Mouse (Mus musculus): ENCODE results near the gene Rad51. TPM values are rescaled to one million over a fixed set of nuclear protein-coding genes. Genes with fewer than 3 reads are reported as not detected.

Rad51 gene
- 1 to 10 TPM in 1 of 2 experiments, under 1 TPM in 1; 0.61 to 1.6 TPM for total RNA-seq (2021)
- long read RNA-seq, experiment 1, partial matches to known transcripts = 0 of 2 reads
- long read RNA-seq, experiment 1, other reads (novel, unspliced or antisense) = 2 of 2 reads
- long read RNA-seq, experiment 2, partial matches to known transcripts = 0 of 1 reads
- long read RNA-seq, experiment 2, other reads (novel, unspliced or antisense) = 0 of 1 reads

GRCm38 (mm10) chr2:119112438-119113112 is at the start of gene Rad51:
Rad51 (plus strand) TSS chr2:119112793.
- TF ChIP-seq CTCF (conservative IDR thresholded peaks at IDR 0.05) = 0 out of 2 replicates have a peak, but pooled peaks have one; percentile 11
- DNase-seq (ENCODE audit: low spot score in 2 of 2) = peak; percentile 76 to 82
- H3K4me3 ChIP-seq = peak within 1 kb of the TSS; percentile 67
- peak within 1 kb of the TSS; percentile 93 for H3K27ac ChIP-seq

- no peak overlapping the region for H3K27ac ChIP-seq
- no peak overlapping the region for H3K4me3 ChIP-seq
- TF ChIP-seq CTCF (conservative IDR thresholded peaks at IDR 0.05) = no peak
- DNase-seq (ENCODE audit: low spot score in 2 of 2) = no peak
Observed at GRCm38 (mm10) chr2:119072397-119072796, 40.2 kb upstream of the Rad51 start.

GRCm38 (mm10) chr2:119086156-119086555 is 26.4 kb upstream of the Rad51 start:
- TF ChIP-seq CTCF (conservative IDR thresholded peaks at IDR 0.05) = no peak
- Histone ChIP-seq H3K4me3 (no peak overlapping the region), H3K27ac (no peak overlapping the region)
- no peak for DNase-seq (ENCODE audit: low spot score in 2 of 2)

GRCm38 (mm10) chr2:119101552-119101951 is 11.0 kb upstream of the Rad51 start:
- H3K27ac ChIP-seq = no peak overlapping the region
- no peak overlapping the region for H3K4me3 ChIP-seq
- TF ChIP-seq CTCF (conservative IDR thresholded peaks at IDR 0.05) = peak; percentile 46
- DNase-seq (ENCODE audit: low spot score in 2 of 2) = no peak

GRCm38 (mm10) chr2:119106583-119106982 is 6.0 kb upstream of the Rad51 start:
- no peak for TF ChIP-seq CTCF (conservative IDR thresholded peaks at IDR 0.05)
- DNase-seq (ENCODE audit: low spot score in 2 of 2) = no peak
- H3K27ac ChIP-seq = no peak overlapping the region
- H3K4me3 ChIP-seq = no peak overlapping the region

GRCm38 (mm10) chr2:119108554-119108953 is 4.0 kb upstream of the Rad51 start:
- TF ChIP-seq CTCF (conservative IDR thresholded peaks at IDR 0.05) = no peak
- Histone ChIP-seq H3K4me3 (no peak overlapping the region), H3K27ac (no peak overlapping the region)
- no peak for DNase-seq (ENCODE audit: low spot score in 2 of 2)

GRCm38 (mm10) chr2:119111060-119111459 is 1.5 kb upstream of the Rad51 start:
- Histone ChIP-seq H3K27ac (no peak overlapping the region), H3K4me3 (no peak overlapping the region)
- DNase-seq (ENCODE audit: low spot score in 2 of 2) = no peak
- TF ChIP-seq CTCF (conservative IDR thresholded peaks at IDR 0.05) = no peak

GRCm38 (mm10) chr2:119113121-119113925 is 730 bp downstream of the Rad51 start:
- DNase-seq (ENCODE audit: low spot score in 2 of 2) = no peak
- TF ChIP-seq CTCF (conservative IDR thresholded peaks at IDR 0.05) = no peak
- Histone ChIP-seq H3K27ac (no peak overlapping the region), H3K4me3 (peak overlapping the region; percentile 67)

- no peak for DNase-seq (ENCODE audit: low spot score in 2 of 2)
- H3K27ac ChIP-seq = no peak overlapping the region
- TF ChIP-seq CTCF (conservative IDR thresholded peaks at IDR 0.05) = no peak
- H3K4me3 ChIP-seq = no peak overlapping the region
Observed at GRCm38 (mm10) chr2:119136346-119136898, 23.8 kb downstream of the Rad51 start.

- no peak overlapping the region for H3K27ac ChIP-seq
- peak; percentile 49 for TF ChIP-seq CTCF (conservative IDR thresholded peaks at IDR 0.05)
- no peak for DNase-seq (ENCODE audit: low spot score in 2 of 2)
- H3K4me3 ChIP-seq = no peak overlapping the region
Observed at GRCm38 (mm10) chr2:119145199-119145598, 32.6 kb downstream of the Rad51 start.

- H3K27ac ChIP-seq = no peak overlapping the region
- no peak for TF ChIP-seq CTCF (conservative IDR thresholded peaks at IDR 0.05)
- H3K4me3 ChIP-seq = no peak overlapping the region
- no peak for DNase-seq (ENCODE audit: low spot score in 2 of 2)
Observed at GRCm38 (mm10) chr2:119146435-119146834, 33.8 kb downstream of the Rad51 start.

- no peak for TF ChIP-seq CTCF (conservative IDR thresholded peaks at IDR 0.05)
- no peak for DNase-seq (ENCODE audit: low spot score in 2 of 2)
- Histone ChIP-seq H3K4me3 (no peak overlapping the region), H3K27ac (no peak overlapping the region)
Observed at GRCm38 (mm10) chr2:119147160-119147678, 34.6 kb downstream of the Rad51 start.

GRCm38 (mm10) chr2:119147775-119148174 is 35.2 kb downstream of the Rad51 start:
- Histone ChIP-seq H3K27ac (no peak overlapping the region), H3K4me3 (no peak overlapping the region)
- no peak for DNase-seq (ENCODE audit: low spot score in 2 of 2)
- no peak for TF ChIP-seq CTCF (conservative IDR thresholded peaks at IDR 0.05)

Measured in layer of hippocampus, adult 2 months (tissue).